9 mouse cellular contexts compared by ENCODE assay signal in genomic region chr13:54242380-54242779, GRCm38 (mm10). TPM values are rescaled to one million over a fixed set of nuclear protein-coding genes. Genes with fewer than 3 reads are reported as not detected.
DNase-seq lines count a peak whose midpoint lies in the region; ATAC-seq and TF ChIP-seq lines count a peak whose summit lies in the region.
"Had no signal": no experiment of that assay in that cellular context is flagged by ENCODE, and none has a peak within 500 bp of the region (broad histone marks: within the 10 kb centered on the region; RNA-seq: fewer than 3 reads in every experiment).

No protein-coding gene starts in this region.

- intact Hi-C loops in left cerebral cortex, postnatal 36 days (cut with DNase I), result loop anchor here (1.0 kb wide), 1 partner anchor 128 kb away; no protein-coding TSS in a partner anchor

- peaks cover 4% of the 10 kb centered on the region for H3K27me3 ChIP-seq in E14TG2a.4 (ENCODE audit: insufficient read depth, low read length)
- H3K27me3 ChIP-seq: neural tube, embryonic 13.5 days had no signal

- peak; percentile 51 for DNase-seq in kidney, adult 9 months
- DNase-seq in kidney, adult 11 months, result no peak
- DNase-seq in adrenal gland, postnatal 10 days, result peak; percentile 51
- DNase-seq in urinary bladder, postnatal 4 days (ENCODE audit: low spot score in 2 of 2), result no peak
- no peak for DNase-seq in layer of hippocampus, adult 9-10 months (ENCODE audit: low spot score)
- DNase-seq in left cerebral cortex, postnatal 36 days (ENCODE audit: low spot score in 2 of 2), result no peak

- TF ChIP-seq CTCF in E14TG2a.4 (conservative IDR thresholded peaks at IDR 0.05; ENCODE audit: low read length), result peak; percentile 64

- ATAC-seq in megakaryocyte progenitor cell, adult 5-6 weeks (replicated peaks; ENCODE audit: poor library complexity), result peak; percentile 71

- no peaks in the 10 kb centered on the region for H3K36me3 ChIP-seq in E14TG2a.4 (ENCODE audit: insufficient read depth, low read length)
- H3K36me3 ChIP-seq: neural tube, embryonic 13.5 days had no signal

- H3K4me3 ChIP-seq in E14TG2a.4 (replicated peaks; ENCODE audit: low read length), result no peak overlapping the region
- H3K4me3 ChIP-seq: neural tube, embryonic 13.5 days had no signal

- peaks cover 49% of the 10 kb centered on the region for H3K4me1 ChIP-seq in E14TG2a.4 (replicated peaks; ENCODE audit: low read depth, low read length)

- no peaks in the 10 kb centered on the region for H3K9me3 ChIP-seq in E14TG2a.4 (ENCODE audit: low read length)
- H3K9me3 ChIP-seq: neural tube, embryonic 13.5 days had no signal

RNA-seq across cellular contexts. Expression of gene Hrh2, which starts 50.5 kb away (rescaled TPM):
- under 1 TPM; 0.21 to 0.48 TPM for total RNA-seq in adrenal gland, postnatal 10 days (2021)
- 6.7 and 7.8 TPM in 2 replicates for total RNA-seq in megakaryocyte progenitor cell, adult 5-6 weeks (2015)
- total RNA-seq in megakaryocyte progenitor cell, adult 5-6 weeks (2017), result 2.8 and 4.1 TPM in 2 replicates
- total RNA-seq in left cerebral cortex, postnatal 36 days (2021), result 10 to 100 TPM; 12.7 to 14.7 TPM

Comparison
In these comparisons a context has a peak if more than half of its experiments do, and no peak if none do; other contexts are left out.
1. DNase-seq: peak in kidney, adult 9 months (single experiment) and adrenal gland, postnatal 10 days (single experiment); none in kidney, adult 11 months (single experiment), urinary bladder, postnatal 4 days (0 of 2), layer of hippocampus, adult 9-10 months (single experiment) and left cerebral cortex, postnatal 36 days (0 of 2).